Mouse (Mus musculus) heart, adult 18-20 months (tissue): ENCODE measurements around the gene Gdpd3. TPM values are rescaled to one million over a fixed set of nuclear protein-coding genes. Genes with fewer than 3 reads are reported as not detected.
A peak's percentile ranks its signal among the peaks of the same experiment; 100 is the strongest.

ENCODE experiments used
- DNase-seq, 2 experiments: peaks; one replicate each; pipeline ENCODE4 v3.0.0; 2021 to 2022; ENCODE audit warnings: mixed read lengths in 1 of 2
- total RNA-seq, 2 experiments: library from RNA; stranded (reverse); gene quantifications; 2 replicates each; pipeline ENCODE4 v1.2.3; 2021

The Gdpd3 gene
- total RNA-seq, 2 experiments from 2014 or later = 0.27 to 1.6 TPM

DNA sequence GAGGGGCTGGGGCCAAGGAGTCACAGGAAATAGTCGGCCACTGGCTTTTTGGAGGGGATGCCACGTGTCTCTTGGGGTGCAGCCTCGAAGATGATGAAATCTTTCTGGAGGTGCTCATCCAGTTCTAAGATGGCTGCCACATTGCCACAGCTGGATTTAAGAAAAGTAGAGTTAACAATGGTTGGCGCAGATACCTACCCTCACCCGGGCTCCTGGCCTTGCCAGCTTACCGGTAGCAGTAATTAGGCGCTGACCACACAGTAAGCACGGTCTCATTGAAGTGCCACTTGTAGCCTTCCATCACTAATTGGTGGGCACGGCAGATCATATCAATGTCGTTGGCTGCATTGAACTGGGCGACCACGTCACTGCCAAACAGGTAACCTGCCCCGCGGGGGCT lies 20.0 kb downstream of the Gdpd3 start:
- DNase-seq = no peak

DNA sequence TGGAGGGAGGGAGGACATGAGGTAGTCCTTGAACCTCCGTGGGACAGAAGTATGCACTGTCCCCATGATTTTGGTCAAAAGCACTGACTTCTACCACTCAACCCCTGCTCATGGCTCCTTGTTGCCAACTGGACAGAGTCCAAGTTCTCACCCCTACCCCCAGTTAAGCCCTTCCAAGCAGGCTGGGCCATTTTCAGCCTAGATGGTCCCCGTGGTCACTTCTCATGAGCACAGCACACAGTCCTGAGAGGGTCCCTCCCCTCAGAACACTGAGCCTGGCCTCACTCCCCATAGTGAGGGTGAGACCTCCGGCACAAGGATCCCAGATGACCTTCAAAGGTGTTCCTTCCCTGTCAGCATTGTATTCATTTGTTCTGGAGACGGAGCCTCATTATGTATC lies 23.0 kb downstream of the Gdpd3 start:
- DNase-seq = no peak

DNA sequence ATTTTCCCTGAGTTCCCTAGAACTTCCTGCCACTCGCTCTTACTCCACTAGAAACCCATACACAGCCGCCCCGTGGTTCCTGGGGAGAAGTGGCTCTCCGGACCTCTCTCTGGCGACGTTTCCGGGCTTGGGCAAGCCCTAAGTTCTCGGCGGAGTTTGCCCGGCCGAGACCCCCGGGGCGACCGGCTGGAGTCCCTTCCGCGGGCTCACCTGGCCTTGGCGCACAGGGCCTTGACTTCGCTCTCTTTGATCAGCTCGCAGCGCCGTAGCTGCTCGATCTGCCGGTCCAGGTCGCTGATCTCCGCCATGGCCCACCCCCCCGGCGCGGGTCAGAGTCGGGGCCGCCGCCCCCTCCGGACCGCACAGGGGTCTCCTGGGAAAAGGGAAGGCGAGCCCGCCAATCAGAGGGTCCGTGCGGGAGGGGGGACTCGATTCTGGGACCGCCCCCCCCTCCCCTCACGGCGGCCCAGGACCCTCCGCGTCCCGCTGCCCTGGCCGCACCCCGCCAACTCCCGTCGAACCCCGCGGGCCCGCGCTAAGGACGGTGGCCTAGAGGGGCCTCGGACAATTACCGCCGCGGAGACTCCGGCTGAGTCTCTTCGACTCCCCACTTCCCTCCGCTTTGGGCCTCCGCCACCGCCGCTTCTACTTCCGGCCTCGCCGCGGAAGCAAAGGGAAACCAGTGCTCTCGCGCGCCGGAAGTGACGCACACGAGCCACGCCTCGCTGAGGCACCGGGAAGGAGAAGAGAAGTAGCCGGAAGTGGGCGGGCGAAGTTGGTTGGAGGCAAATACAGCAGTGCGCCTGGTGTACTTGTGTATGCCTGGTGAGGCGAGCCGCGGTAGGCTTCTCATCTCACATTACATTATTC lies 26.0 kb downstream of the Gdpd3 start, which contains the start of gene Ppp4c:
Ppp4c (minus strand) TSS at position 646 of the 870 bp plus-strand sequence.
- DNase-seq = peak; percentile 98

DNA sequence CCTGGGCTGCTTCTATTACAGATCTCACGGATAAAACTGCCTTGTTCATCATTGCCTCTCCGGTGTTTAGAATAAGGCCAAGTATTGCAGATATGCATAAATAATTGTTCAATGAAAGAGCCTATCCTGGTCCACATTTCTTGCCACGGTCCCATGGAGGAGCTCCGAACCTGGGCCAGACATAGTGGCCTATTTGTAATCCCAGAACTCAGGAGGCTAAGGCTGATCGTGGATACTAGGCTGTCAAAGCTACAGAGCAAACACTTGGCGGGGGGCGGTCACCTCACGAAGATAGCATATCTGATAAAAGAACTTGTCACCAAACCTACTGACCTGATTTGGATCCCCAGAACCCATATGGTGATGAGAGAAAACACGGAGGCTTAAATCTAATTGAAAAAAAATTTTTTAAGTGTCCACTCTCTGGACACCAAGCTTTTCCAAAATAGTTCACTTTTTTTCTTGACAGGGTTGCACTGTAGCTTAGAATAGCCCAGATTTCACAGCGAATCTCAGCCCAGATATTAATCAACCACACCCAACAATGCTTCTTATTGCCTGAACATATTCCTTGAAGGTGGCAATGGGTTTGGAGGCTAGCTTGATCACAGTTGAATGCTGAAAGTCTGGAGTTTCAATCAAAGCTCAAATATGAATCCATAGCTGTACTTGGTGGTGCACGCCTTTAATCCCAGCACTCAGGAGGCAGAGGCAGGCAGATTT lies 26.7 kb downstream of the Gdpd3 start:
- DNase-seq = peak in 1 of 2 experiments; percentile 14

DNA sequence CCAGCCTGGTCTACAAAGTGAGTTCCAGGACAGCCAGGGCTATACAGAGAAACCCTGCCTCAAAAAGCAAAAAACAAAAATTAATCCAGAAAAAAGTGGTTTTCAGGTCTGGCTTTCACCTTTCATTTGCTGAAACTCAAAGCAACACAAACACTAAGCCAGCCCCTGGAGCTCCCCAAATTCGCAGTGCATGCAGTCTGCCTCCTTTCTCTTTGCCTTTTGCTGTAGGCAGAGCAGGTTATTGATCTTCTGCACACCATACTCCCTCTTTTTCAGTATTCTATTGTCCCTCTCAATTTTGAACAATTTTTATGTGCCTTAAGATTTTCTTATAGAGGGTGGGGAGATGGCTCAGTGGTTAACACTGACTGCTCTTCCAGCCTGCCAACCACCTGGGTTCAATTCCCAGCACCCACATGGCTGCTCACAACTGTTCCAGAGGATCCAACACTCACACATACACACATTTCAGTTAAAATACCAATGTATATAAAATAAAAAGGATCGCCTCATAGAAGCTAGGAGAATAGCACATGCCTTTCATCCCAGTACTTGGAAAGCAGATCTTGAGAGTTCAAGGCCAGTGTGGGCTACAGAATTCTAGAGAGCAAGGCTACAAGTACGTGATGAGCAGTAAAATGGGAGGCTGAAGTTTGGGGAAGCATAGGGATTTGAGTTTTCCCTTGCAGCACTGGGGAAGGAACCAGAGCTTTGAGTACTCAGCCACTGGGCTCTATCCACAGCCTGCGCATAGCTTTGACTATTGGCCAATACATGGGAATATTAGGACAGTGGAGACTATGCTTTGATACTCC lies 27.5 kb downstream of the Gdpd3 start:
- no peak for DNase-seq

DNA sequence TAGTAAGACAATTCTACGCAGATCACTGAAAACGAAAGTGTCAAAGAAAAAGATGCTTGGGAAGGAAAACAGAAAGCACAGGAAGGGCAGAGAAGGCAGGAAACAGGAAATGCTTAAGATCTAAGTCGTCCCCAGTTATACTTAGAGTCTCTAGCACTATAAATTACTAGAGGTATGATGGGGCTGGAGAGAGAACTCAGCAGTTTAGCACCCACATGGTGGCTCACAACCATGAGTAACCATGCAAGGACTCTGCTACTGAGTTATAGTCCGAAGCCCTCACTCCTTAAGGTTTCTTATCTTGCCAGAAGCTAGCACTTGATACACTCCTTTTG lies 28.1 kb downstream of the Gdpd3 start:
- peak in 1 of 2 experiments; percentile 5 for DNase-seq

DNA sequence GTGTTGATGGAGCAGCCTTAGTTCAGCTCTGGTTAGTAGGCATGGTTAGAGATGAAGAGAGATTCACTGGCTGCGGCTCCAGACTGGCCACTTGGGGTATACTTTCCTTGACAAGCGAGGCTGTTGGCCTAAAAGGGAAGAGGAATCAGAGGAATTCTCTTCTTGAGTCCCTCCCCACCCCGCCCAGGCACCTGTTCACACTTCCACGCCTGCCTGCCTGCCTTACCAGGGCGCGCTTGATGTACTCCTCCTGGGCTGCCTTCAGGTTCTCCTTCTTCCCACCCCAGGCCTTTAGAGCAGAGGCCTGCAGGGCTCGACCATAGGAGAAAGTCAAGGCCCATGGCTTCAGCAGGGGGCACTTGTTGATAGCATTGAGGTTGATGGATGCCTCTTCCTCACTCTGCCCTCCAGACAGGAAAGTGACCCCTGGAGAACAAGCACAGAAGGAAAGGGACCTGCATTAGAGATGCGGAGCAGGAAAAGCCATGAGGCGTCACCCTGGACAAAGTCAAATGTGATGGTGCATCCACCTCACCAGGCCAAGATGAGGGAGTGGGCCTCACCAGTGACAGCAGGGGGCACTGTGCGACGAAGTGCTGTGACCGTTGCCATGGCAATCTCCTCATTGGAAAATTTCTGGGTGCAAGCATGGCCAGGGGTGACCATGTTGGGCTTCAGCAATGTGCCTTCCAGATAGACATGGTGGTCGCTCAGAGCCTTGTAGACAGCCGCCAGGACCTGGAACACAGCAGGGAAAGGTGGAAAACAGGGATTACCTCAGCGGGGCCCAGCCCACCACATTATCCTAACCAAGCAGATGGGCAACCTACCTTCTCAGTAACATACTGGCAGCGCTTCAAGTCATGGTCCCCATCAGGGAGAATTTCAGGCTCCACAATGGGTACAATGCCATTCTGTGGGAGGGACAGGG lies 29.5 kb downstream of the Gdpd3 start:
- DNase-seq = peak in 1 of 2 experiments; percentile 29

DNA sequence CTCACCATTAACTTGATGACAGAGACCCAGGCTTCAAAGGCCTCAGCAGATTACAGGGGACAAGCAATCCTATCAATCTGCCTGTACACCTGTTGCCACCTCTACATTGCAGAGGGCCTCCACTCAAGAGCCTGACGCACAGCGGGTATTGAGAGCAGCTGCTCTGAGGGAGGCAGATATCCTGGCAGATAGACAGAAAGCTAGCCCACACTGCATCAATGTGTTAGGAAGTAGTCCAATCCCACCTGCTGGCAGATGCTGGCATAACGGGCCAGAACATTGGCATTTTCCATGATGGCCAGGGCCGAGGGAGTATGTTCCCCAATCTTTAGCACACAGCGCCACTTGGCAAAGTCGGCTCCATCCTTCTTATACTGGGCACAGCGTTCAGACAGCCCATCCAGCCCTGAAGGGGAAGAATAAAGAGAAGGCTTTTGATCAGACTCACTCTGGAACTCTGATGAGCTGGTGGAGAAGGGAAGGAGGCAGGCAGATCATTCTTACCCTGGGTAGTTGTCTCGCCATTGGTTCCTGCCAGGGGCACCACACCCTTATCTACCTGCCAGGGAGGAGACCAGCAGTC lies 30.3 kb downstream of the Gdpd3 start:
- DNase-seq = peak in 1 of 2 experiments; percentile 39

DNA sequence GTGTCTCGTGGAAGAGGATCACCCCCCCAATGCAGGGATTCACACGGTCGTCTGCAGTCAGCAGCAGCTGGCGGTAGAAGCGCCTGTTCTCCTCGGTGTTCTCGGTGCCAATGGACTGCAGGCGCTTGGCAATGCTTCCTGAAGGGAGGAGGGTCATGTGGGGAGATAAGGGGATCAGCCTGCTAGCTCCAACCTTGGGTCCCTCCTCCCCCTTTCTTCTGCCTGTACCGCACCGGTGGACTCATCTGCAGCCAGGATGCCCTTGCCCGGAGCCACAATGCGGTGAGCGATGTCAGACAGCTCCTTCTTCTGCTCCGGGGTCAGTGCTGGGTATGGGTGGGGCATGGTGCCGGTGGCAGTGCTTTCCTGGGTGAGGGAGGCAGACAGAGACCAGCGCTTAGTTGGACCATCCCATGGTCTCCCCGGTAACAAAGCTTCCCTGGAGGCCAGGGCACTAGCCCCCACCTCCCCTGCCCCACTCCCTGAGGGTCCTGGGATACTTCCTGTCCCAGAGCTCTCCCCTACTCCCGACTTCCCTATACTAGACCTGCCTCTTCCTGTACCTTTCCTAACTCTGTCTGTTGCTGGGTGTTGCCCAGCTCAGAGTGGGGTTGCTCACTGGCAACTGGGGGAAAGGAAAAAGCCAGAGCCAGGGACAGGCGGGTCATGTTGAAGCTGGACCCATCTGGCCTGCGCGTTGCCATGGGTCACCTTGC lies 31.4 kb downstream of the Gdpd3 start, which contains the start of gene Fam57b:
Fam57b (plus strand) TSS at position 258 of the 716 bp plus-strand sequence.
- peak; percentile 71 to 83 for DNase-seq

DNA sequence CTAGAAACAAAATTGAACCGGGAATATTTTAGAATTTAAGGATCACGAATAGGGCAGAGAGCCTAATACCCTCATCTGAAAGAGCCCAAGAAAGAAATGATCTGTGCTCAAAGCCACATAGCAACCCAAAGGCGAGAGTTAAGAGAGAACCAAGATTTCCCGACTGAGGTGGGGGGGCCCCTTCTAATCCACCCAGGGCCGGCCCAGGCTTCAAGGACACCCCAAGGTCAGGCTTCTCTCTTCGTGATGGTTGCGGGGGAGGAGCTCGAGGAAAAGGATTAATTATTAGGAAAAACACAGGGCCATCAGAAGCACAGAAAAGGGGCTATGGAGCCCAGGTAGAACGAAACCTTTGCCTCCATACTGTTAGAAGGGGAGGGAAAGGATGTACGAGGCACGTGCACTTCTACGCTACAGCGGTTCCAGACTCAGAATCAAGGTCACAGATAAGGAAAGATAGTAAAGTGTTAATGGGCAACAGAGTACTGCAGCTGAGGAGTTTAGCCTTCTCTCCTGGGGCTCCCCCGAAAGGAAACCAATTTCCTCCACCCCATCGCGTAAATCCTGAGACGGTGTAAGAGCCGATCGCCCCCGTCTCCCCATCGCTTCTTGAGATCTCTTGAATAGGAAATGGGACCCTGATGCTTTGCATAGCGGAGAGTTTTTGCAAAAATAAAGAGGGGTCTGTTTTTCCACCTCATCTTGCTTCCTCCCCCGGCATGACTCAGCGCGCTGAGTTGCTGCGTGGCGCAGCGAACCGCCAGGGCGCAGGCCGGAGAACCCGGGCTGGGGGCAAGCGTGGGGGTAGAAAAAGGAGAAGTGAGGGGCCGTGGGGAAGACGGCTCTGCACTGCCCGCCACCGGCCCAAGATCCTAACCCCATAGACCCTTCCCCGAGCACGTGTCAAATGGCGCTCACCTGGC lies 32.3 kb downstream of the Gdpd3 start:
- DNase-seq = peak; percentile 36 to 60

DNA sequence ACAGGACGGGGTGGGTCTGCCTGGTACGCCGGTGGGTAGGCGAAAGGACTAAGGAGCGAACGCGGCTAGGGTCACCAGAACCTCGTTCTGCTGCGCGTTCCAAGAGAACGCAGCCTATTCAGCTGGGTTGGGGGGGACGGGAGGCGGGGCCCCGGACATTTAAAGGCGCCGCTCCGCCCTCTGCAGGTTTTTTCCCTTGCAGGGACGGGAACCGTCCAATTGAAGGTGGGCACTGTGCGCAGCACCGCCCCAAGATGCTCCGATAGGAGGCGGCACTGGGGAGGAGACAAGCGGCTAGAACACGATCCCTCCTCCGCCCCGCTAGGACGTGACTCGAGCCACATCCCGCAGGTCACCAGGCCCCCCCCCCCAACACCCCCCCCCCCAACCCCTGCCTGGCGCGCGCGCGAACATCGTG lies 32.9 kb downstream of the Gdpd3 start:
- DNase-seq = peak; percentile 97 to 100

DNA sequence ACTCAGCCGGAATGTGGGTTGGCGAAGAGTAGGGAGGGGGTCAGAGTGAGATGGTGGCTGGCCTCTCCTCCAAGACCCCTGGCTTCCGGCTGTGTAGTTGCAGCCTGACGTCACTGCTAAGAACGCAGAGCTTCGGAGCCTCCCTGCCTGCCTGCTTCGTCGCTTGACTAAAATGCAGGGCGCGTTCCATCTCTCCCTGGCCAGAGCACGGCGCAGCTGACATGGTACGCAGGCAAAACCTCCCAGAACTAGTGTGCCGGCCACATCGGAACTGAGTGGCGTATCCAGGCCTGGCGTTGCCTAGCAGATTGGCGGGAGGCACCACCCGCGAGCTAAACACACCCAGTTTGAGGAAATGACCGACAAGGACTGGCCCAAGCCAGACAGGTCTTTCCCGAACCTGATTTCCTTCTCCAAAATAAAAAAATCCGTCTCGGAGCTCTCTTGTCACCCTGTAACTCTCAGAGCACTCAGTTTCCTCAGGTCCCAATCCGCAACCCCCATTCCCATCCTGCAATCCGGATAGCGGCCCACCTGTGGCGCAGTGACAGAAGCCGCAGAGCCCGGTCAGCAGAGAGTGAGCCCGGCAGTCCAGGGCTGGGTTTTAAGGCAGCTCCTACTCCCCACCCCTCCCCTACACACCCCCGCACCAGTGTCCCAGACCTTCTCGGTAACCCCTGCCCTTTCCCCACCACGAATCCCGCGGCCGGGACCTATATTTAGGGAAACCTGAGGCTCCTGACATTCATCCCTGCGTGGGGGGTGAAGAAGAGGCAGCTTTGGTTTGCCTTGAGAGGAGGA lies 33.5 kb downstream of the Gdpd3 start:
- DNase-seq = peak in 1 of 2 experiments; percentile 91

DNA sequence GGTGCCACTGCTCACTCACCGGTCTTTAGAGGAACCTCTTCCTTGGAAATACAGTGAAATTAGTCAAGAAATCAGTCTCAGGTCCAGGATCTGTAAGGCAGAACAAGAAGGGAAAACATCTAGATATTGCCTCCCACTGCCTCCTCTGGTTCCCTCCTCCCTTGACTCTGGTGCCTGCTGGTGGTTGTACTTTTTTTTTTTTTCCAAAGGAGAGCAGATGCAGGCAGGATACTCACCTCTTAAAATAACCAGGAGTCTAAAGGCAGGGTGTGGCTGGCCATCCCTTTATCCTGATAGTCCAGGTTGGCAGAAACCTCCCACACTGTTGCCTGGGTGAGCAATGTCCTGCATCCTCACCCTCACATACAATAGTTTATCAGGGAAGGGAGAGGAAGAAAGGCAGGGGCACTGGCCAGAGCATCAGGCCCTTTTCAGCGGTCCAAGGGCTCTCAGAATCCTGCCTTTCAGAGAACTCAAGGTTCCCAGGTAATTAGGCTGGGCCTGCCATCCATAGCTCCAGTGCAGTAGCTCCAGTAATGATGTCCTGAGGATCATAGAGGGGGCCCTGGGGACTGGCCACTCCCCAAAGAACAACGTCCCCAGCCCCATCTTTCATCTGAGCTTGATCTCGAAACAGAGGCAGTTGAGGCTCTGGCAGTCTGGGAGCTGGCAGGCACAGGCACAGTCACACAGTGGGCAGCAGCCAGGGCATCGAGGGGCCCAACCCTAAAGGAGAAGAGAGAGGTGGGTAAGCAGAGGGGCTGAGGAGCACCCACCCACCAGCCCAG lies 34.3 kb downstream of the Gdpd3 start:
- DNase-seq = peak in 1 of 2 experiments; percentile 25

DNA sequence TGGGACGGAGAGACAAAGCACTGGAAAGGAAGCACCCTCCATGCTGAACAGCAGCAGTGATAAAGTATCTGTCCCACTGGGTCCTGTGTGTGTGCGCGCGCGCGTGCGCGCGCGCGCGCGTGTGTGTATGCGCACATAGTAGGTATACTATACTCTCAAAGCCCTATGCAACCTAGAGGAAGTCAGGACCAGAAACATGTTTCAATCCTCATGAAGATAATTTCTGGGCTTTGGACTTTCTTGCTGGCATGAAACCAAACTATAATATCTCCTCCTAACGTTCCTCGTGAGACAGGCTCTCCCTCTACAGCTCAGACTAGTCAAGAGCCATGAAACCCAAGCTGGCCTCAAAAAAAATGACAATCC lies 34.9 kb downstream of the Gdpd3 start:
- DNase-seq = no peak

DNA sequence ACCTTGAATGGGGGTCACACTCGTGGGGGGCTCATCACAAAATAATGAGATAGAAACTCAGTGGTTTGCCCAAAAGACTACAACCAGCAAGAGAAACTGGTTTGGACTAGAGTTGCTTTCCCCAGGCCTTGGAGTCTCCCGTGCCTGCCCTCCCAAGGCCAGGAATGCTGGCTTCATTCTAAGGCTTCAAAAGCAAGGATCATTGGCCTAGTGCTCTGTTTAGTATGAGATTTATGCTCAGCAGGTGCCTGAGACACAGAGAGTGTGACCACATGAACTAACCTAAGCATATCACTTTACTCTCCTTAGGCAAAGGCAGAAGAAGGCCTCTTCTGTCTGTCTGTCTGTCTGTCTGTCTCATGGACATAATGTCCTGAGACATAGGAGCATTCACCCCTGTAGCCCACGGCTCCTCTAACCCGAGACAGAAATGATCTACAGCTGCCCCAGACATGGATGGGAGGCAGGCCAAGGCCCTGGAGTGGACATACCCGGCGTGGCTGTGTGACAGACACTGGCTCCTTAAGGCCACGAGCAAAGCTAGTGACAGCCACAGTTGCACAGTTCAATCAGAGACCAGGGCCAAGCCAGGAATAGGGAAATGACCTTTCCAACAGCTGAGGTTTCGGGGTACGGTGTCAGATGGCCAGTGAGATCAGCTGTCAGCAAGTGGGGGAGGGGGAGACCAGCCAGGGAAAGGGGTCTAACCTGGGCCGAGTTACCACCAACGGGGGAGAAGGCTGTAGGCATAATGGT lies 36.2 kb downstream of the Gdpd3 start:
- DNase-seq = no peak

DNA sequence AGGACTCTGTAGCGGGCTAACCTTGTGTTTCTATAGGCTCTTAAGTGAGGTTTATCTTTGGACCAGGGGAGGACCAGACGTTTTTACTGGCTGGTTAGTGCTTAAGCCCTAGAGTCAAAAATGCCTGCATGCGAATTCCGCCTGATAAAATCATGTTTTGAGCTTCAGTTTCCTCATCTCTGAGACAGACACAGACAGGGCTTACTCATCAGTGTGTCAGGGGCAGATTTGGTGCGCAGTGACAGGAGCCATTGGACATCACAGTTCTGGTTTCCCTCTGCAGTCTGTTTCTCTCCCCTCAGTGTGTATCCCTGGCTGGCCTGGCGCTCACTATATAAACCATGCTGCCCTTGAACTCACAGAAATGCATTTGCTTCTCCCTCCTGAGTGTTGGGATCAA lies 37.0 kb downstream of the Gdpd3 start:
- no peak for DNase-seq

DNA sequence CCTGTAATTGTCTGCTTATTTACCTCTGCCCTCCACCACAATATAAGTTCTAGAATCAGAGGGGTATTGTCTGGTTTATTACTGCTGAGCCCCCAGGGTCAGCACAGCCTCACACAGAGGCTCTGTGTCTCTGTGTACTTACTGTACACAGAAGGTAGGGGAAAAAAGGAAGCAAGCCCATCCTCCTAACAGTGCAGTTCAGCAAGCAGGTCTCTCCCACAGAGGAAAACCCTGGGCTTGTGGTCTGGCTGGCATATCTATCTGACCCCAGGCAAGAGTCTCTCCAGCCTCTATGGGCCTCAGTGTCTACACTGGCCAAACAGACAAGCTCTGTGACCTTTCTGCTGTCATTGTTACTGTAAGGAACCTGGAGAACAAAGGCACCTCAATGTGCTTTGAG lies 37.6 kb downstream of the Gdpd3 start:
- no peak for DNase-seq
